Mouse (Mus musculus) cortical plate, adult 2 months (tissue): ENCODE data around the gene Mdh1b.

Experiments
- CTCF ChIP-seq: fragments of 200-500 bp; IDR thresholded peaks from 2 replicates; pipeline ENCODE4 v1.5.1; 2011; ENCODE audit warnings: mild to moderate bottlenecking, control low read depth, low read length; ENCODE audit not compliant: insufficient read depth; ENCODE audit errors: extremely low read depth
- POLR2A ChIP-seq: fragments of 200-500 bp; IDR thresholded peaks from 2 replicates; pipeline ENCODE4 v1.6.1; 2011; ENCODE audit warnings: mild to moderate bottlenecking, low read length, control low read depth; ENCODE audit not compliant: insufficient read depth; ENCODE audit errors: extremely low read depth

- TF ChIP-seq POLR2A = no peak
- TF ChIP-seq CTCF = no peak
Observed at GRCm38 (mm10) chr1:63708876-63709275, 21.2 kb downstream of the Mdh1b start.
